Mouse (Mus musculus) adrenal gland, postnatal 10 days (tissue): ENCODE results near the gene Prim1. TPM values are rescaled to one million over a fixed set of nuclear protein-coding genes. Genes with fewer than 3 reads are reported as not detected.

ENCODE experiments used
- total RNA-seq, 2 experiments: library from RNA; stranded (reverse); gene quantifications; 2 replicates each; pipeline ENCODE4 v1.2.3; 2021

Gene Prim1
- total RNA-seq, 2 experiments from 2014 or later, result 11.2 to 16.4 TPM

Other genes starting within 250 kb of the Prim1 start
- gene Rdh9, start 238.8 kb upstream of the Prim1 start, total RNA-seq, result 10 to 100 TPM in 1 of 2 experiments, 1 to 10 TPM in 1; 8.4 to 20.8 TPM
- 1 to 10 TPM; 1.2 to 3.6 TPM for gene Rdh16, start 214.0 kb upstream of the Prim1 start, total RNA-seq
- under 1 TPM in 1 of 2 experiments, not detected in 1; 0.24 TPM for gene Rdh19, start 165.2 kb upstream of the Prim1 start, total RNA-seq
- 1 to 10 TPM; 1.8 to 2.1 TPM for gene Rdh16f2, start 148.7 kb upstream of the Prim1 start, total RNA-seq
- 100 to 1,000 TPM in 1 of 2 experiments, 10 to 100 TPM in 1; 45.4 to 112 TPM for gene Rdh7, start 126.4 kb upstream of the Prim1 start, total RNA-seq
- gene Sdr9c7, start 116.7 kb upstream of the Prim1 start, total RNA-seq, result under 1 TPM; 0.42 to 0.45 TPM
- gene Hsd17b6, start 7.6 kb upstream of the Prim1 start, total RNA-seq, result 10 to 100 TPM in 1 of 2 experiments, 1 to 10 TPM in 1; 9.5 to 23.7 TPM
- 100 to 1,000 TPM; 694 to 716 TPM for gene Naca, start 20.4 kb downstream of the Prim1 start, total RNA-seq
- gene Ptges3, start 43.8 kb downstream of the Prim1 start, total RNA-seq, result 100 to 1,000 TPM; 138 to 142 TPM
- 1,000 to 10,000 TPM; 4,995 to 5,524 TPM for gene Atp5b, start 68.1 kb downstream of the Prim1 start, total RNA-seq
- gene Baz2a, start 76.4 kb downstream of the Prim1 start, total RNA-seq, result 10 to 100 TPM; 37.1 to 51.9 TPM
- 10 to 100 TPM; 65.3 to 74.8 TPM for gene Rbms2, start 165.1 kb downstream of the Prim1 start, total RNA-seq
- 10 to 100 TPM; 12.8 to 22.3 TPM for gene Gls2, start 179.3 kb downstream of the Prim1 start, total RNA-seq
- gene Spryd4, start 196.6 kb downstream of the Prim1 start, total RNA-seq, result 10 to 100 TPM; 21.6 to 27.3 TPM
- gene Mip, start 210.7 kb downstream of the Prim1 start, total RNA-seq, result not detected
- gene Timeless, start 216.9 kb downstream of the Prim1 start, total RNA-seq, result 10 to 100 TPM; 16.4 to 21.9 TPM
- gene Apon, start 238.9 kb downstream of the Prim1 start, total RNA-seq, result 10 to 100 TPM in 1 of 2 experiments, 1 to 10 TPM in 1; 7.4 to 17.5 TPM